Mouse (Mus musculus) macrophage (primary cell): Measurements from ENCODE around the gene Cpt1a. TPM values are rescaled to one million over a fixed set of nuclear protein-coding genes. Genes with fewer than 3 reads are reported as not detected.

Source experiments
- polyA plus RNA-seq: library from polyadenylated mRNA; stranded (reverse); fragments of 250-400 nt; gene quantifications from 3 replicates; pipeline ENCODE4 v1.2.4, GENCODE M21; 2018; ENCODE audit warnings: inconsistent platforms

Gene Cpt1a
- polyA plus RNA-seq, 1 experiment from 2014 or later: 112 TPM

Other genes with a start within 250 kb of the Cpt1a start
- gene Mrpl21, start 39.4 kb upstream of the Cpt1a start, polyA plus RNA-seq: 39.8 to 73.7 TPM (median 41.2 TPM) in 3 replicates
- gene Ighmbp2, start 39.3 kb upstream of the Cpt1a start, polyA plus RNA-seq: 3.1 to 3.7 TPM (median 3.2 TPM) in 3 replicates
- 0.16 to 0.80 TPM (median 0.49 TPM) in 3 replicates for gene Tesmin, start 66.5 kb downstream of the Cpt1a start, polyA plus RNA-seq
- not detected in 3 replicates for gene Gal, start 92.2 kb downstream of the Cpt1a start, polyA plus RNA-seq